Mouse (Mus musculus): ENCODE data around the gene Hras.

DNA sequence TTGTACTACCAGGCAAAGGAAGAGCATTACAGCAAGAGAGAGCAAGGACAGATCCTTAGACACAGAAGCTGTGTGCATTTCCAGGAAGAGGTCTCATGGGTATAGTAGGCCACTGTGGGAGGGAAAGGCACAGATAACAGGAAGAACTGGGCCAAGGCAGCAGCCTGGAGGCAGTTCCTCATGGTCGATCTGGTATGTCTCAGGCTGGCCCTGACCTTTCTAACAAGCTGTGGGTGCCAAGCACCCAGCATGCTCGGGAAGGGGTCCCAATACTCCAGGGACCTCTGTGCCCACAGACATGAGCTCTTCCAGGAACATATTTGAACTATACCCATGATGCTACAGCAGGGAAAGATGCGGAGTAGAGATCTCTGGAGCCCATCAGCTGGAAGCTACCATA is 10.7 kb upstream of the Hras start:
- TF ChIP-seq CTCF (conservative IDR thresholded peaks at IDR 0.05; ENCODE audit: insufficient read depth, insufficient read length, low read depth, low read length) (no peak), POLR2A (IDR thresholded peaks at IDR 0.05; ENCODE audit: low read depth, low read length) (no peak)
